ENCODE assay signal across 8 mouse cellular contexts in the genomic region with DNA sequence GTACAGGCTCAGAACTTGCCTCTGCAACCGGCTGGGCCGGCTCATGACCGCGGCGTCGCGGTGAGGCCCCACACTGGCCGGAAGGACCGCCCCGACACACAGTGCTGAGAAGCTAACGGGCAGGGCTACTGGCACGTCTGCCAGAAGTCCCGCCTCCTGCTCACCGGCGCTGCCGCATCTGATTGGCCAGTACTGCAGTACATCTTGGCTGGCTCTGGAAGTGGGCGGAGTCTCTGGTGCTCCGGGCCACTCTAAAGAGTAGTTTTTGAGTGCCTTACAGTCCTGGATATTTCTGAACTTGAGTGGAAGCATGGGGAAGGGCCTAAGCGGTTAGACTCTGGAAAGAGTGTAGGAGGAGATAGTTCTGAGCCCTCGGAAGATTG. TPM values are rescaled to one million over a fixed set of nuclear protein-coding genes. Genes with fewer than 3 reads are reported as not detected.
DNase-seq lines count a peak whose midpoint lies in the region; ATAC-seq and TF ChIP-seq lines count a peak whose summit lies in the region.

No protein-coding gene starts in this region.

- H3K27me3 ChIP-seq in forebrain, embryonic 14.5 days (replicated peaks; ENCODE audit: control insufficient read depth, insufficient read depth, low read length) = no peaks in the 10 kb centered on the region

- no peaks in the 10 kb centered on the region for H3K9me3 ChIP-seq in forebrain, embryonic 14.5 days (replicated peaks; ENCODE audit: control insufficient read depth, low read length)

- DNase-seq in ES-CJ7 (ENCODE audit: low read depth, low spot score) = peak; percentile 97
- DNase-seq in cerebellum, adult 11 months = peak; percentile 97
- DNase-seq in forebrain, embryonic 14.5 days (ENCODE audit: low spot score) = peak; percentile 99
- peak; percentile 96 for DNase-seq in heart, postnatal 25 days (ENCODE audit: low spot score)
- peak; percentile 94 to 98 for DNase-seq in layer of hippocampus, adult 18-20 months (ENCODE audit: low spot score in 2 of 2)
- peak; percentile 97 for DNase-seq in lung, adult 2 months
- DNase-seq in thymus, adult 18-20 months = peak; percentile 95 to 96

- H3K9ac ChIP-seq in forebrain, embryonic 14.5 days (ENCODE audit: low read length) = peak overlapping the region; percentile 89

- peaks cover 2% of the 10 kb centered on the region; the same call in 1 of the 2 replicates for H3K4me1 ChIP-seq in forebrain, embryonic 14.5 days (ENCODE audit: control insufficient read depth, insufficient read depth, low read length)
- H3K4me1 ChIP-seq in lung, adult 2 months (ENCODE audit: control insufficient read depth, insufficient read depth, low read length) = peaks cover 9% of the 10 kb centered on the region

- peak; percentile 100 for ATAC-seq in forebrain, embryonic 14.5 days
- peak; percentile 95 for ATAC-seq in neutrophil, adult 5-6 weeks (ENCODE audit: extremely low read depth, insufficient number of reproducible peaks, low FRiP score, poor library complexity, severe bottlenecking)

- peak overlapping the region; percentile 87 for H3K4me3 ChIP-seq in forebrain, embryonic 14.5 days (ENCODE audit: low read depth, low read length)
- H3K4me3 ChIP-seq in lung, adult 2 months (replicated peaks; ENCODE audit: extremely low read depth, low read depth, low read length) = peak overlapping the region; percentile 66

- under 1% methylated on average over 20 of the region's 20 CpGs for WGBS in forebrain, embryonic 14.5 days
- under 1% methylated on average over 20 of the region's 20 CpGs for WGBS in lung, adult 2 months

- TF ChIP-seq CTCF in lung, adult 2 months (IDR thresholded peaks at IDR 0.05; ENCODE audit: insufficient read depth, low read length) = no peak

- TF ChIP-seq POLR2A in lung, adult 2 months (IDR thresholded peaks at IDR 0.05; ENCODE audit: borderline replicate concordance, extremely low read depth, low read depth, low read length) = peak; percentile 74

- intact Hi-C loops in heart, postnatal 25 days (cut with DNase I) = no loop called here

- H3K36me3 ChIP-seq in forebrain, embryonic 14.5 days (ENCODE audit: control insufficient read depth, insufficient read depth, low read length) = no peaks in the 10 kb centered on the region

- peak overlapping the region; percentile 67 for H3K4me2 ChIP-seq in forebrain, embryonic 14.5 days (ENCODE audit: low read length)

- peak overlapping the region; percentile 76; the same call in 1 of the 2 replicates for H3K27ac ChIP-seq in forebrain, embryonic 14.5 days (ENCODE audit: low read depth, low read length)

RNA-seq across cellular contexts. Expression of a gene that starts 0.7 kb away (rescaled TPM):
- polyA plus RNA-seq in forebrain, embryonic 14.5 days (2014; fragmentation: Nextera tagmentation; extraction: Ambion mirVana) = not detected in 2 replicates
- total RNA-seq in heart, postnatal 25 days (2021) = under 1 TPM; 0.45 to 0.99 TPM
- total RNA-seq in layer of hippocampus, adult 18-20 months (2021) = under 1 TPM; 0.30 to 0.43 TPM
- polyA plus RNA-seq in lung, adult 2 months (2012; rRNA removed) = 0.50 and 0.55 TPM in 2 replicates
- 4.7 and 6.6 TPM in 2 replicates for total RNA-seq in neutrophil, adult 5-6 weeks (2017)

RNA-seq across cellular contexts. Expression of a gene that starts 1.4 kb away (rescaled TPM):
- polyA plus RNA-seq in forebrain, embryonic 14.5 days (2014; fragmentation: Nextera tagmentation; extraction: Ambion mirVana) = 18.7 and 23.8 TPM in 2 replicates
- total RNA-seq in heart, postnatal 25 days (2021) = 10 to 100 TPM; 12.1 to 12.3 TPM
- 1 to 10 TPM; 6.3 to 6.6 TPM for total RNA-seq in layer of hippocampus, adult 18-20 months (2021)
- 14.2 and 21.4 TPM in 2 replicates for polyA plus RNA-seq in lung, adult 2 months (2012; rRNA removed)
- total RNA-seq in neutrophil, adult 5-6 weeks (2017) = 8.8 and 10.8 TPM in 2 replicates

RNA-seq across cellular contexts. Expression of a gene that starts 7.7 kb away (rescaled TPM):
- 3.6 and 3.7 TPM in 2 replicates for polyA plus RNA-seq in forebrain, embryonic 14.5 days (2014; fragmentation: Nextera tagmentation; extraction: Ambion mirVana)
- 1 to 10 TPM in 1 of 2 experiments, under 1 TPM in 1; 0.65 to 1.3 TPM for total RNA-seq in heart, postnatal 25 days (2021)
- 10 to 100 TPM; 10.5 to 10.9 TPM for total RNA-seq in layer of hippocampus, adult 18-20 months (2021)
- polyA plus RNA-seq in lung, adult 2 months (2012; rRNA removed) = 14.5 and 21.5 TPM in 2 replicates
- total RNA-seq in neutrophil, adult 5-6 weeks (2017) = 0.74 and 4.0 TPM in 2 replicates

RNA-seq across cellular contexts. Expression of a gene that starts 13.8 kb away (rescaled TPM):
- 102 and 118 TPM in 2 replicates for polyA plus RNA-seq in forebrain, embryonic 14.5 days (2014; fragmentation: Nextera tagmentation; extraction: Ambion mirVana)
- 10 to 100 TPM; 23.1 to 24.6 TPM for total RNA-seq in heart, postnatal 25 days (2021)
- total RNA-seq in layer of hippocampus, adult 18-20 months (2021) = 10 to 100 TPM; 55.2 to 63.0 TPM
- polyA plus RNA-seq in lung, adult 2 months (2012; rRNA removed) = 141 and 163 TPM in 2 replicates
- total RNA-seq in neutrophil, adult 5-6 weeks (2017) = 35.1 and 37.2 TPM in 2 replicates

RNA-seq across cellular contexts. Expression of a gene that starts 30.7 kb away (rescaled TPM):
- polyA plus RNA-seq in forebrain, embryonic 14.5 days (2014; fragmentation: Nextera tagmentation; extraction: Ambion mirVana) = 142 and 174 TPM in 2 replicates
- 1 to 10 TPM; 7.0 to 7.7 TPM for total RNA-seq in heart, postnatal 25 days (2021)
- 100 to 1,000 TPM; 461 to 466 TPM for total RNA-seq in layer of hippocampus, adult 18-20 months (2021)
- 7.7 and 7.9 TPM in 2 replicates for polyA plus RNA-seq in lung, adult 2 months (2012; rRNA removed)
- total RNA-seq in neutrophil, adult 5-6 weeks (2017) = 1.3 TPM in 1 of 2 replicates, not detected in the other

Comparison
In these comparisons a context has a peak if more than half of its experiments do, and no peak if none do; other contexts are left out.
1. Peak in every context shown above with its lines: DNase-seq, ATAC-seq, H3K4me3 ChIP-seq and H3K27ac ChIP-seq.